Mouse (Mus musculus): ENCODE results near the gene Olfr905.

Olfr905 gene

DNA sequence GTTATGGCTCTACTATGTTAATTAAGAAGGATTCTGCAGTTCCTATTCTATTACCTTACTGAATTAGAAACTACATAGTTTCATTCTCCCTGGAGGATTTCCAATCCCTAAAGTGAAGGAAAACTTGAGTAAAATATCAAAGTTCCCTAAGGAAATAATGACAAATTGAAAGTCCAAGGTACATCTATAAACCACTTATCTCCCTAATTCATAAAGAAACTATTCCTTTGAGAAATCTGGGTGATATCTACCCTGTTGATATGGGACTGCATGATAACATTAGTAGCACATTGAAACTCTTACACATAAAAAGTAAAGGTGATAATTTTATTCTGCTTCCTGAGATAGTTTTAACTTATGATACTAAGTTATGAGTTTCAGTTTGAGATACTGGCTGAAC is at the start of gene Olfr905:
TSS of gene Olfr905 (plus strand) at position 301 of the 400 bp plus-strand sequence.
- no peak for DNase-seq

GRCm38 (mm10) chr9:38423801-38424200 is 47.1 kb upstream of the Olfr905 start:
- no peak for DNase-seq

GRCm38 (mm10) chr9:38427026-38427425 is 43.9 kb upstream of the Olfr905 start:
- no peak for DNase-seq

- DNase-seq, result no peak
Observed at GRCm38 (mm10) chr9:38429155-38429554, 41.8 kb upstream of the Olfr905 start, which contains the start of gene Olfr901. TSS of gene Olfr901 (plus strand) at chr9:38429455.

- no peak for DNase-seq
Observed at GRCm38 (mm10) chr9:38447352-38447751, 23.6 kb upstream of the Olfr905 start, which contains the start of gene Olfr902. TSS of gene Olfr902 (plus strand) at chr9:38447652.

- DNase-seq, result no peak
Observed at GRCm38 (mm10) chr9:38462844-38463243, 8.1 kb upstream of the Olfr905 start, which contains the start of gene Olfr904. TSS of gene Olfr904 (plus strand) at chr9:38463144.

- DNase-seq, result no peak
Observed at GRCm38 (mm10) chr9:38486785-38487184, 15.9 kb downstream of the Olfr905 start, which contains the start of gene Olfr906. TSS of gene Olfr906 (plus strand) at chr9:38487085.

- DNase-seq, result no peak
Observed at GRCm38 (mm10) chr9:38495501-38495900, 24.6 kb downstream of the Olfr905 start, which contains the start of gene Olfr907. TSS of gene Olfr907 (plus strand) at chr9:38495801.

DNA sequence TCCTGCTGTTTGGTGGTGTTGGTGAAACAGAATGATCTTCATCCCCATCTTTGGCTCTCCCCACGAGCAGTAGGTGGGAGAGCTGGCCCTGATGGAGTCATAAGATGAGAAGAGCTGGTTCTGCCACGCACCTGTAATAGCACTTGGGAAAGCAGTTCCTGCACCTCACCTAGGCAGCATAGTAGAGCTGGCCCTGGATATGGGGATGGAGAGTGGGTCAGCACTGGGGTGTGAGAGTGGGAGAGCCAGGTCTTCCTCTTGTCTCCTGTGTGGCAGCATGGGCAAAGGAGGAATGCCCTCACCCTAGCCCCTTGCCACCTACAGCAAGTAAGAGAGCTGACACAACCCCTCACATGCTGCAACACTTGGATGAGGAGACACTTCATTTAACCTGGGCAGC is 41.4 kb downstream of the Olfr905 start:
- DNase-seq, result no peak

DNA sequence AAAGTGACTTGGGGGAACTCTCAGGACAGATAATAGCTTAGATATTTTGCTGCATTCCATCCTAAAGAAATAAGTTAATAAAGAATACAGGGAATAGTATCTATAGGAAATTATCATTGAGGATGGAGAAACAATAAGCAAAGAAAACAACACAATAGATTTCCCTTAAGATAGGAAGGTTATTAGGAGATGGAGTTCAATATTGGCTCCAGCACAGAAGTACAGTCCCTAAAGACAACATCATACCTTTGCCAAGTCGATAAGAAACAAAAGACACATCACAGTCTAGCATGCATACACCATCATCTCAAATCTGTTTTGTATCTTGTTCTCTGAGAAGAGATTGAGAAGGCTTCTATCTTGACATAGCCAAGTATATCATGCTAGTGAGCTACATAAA is 50.4 kb downstream of the Olfr905 start, which contains the start of gene Olfr911-ps1:
TSS of gene Olfr911-ps1 (plus strand) at position 301 of the 400 bp plus-strand sequence.
- DNase-seq, result no peak
